Mouse (Mus musculus) bone marrow macrophage, adult 2 months (primary cell): Measurements from ENCODE around the gene Ulk4.

Source experiments
- CTCF ChIP-seq: IDR thresholded peaks from 2 replicates; pipeline ENCODE4 v1.5.1; 2012; ENCODE audit warnings: low read depth, mild to moderate bottlenecking, low read length, moderate library complexity
- POLR2A ChIP-seq: IDR thresholded peaks from 2 replicates; pipeline ENCODE4 v1.6.1; 2012; ENCODE audit warnings: mild to moderate bottlenecking, low read depth, low read length, borderline replicate concordance

GRCm38 (mm10) chr9:121056526-121056925 is 220.5 kb downstream of the Ulk4 start:
- TF ChIP-seq CTCF (no peak), POLR2A (no peak)
